Mouse (Mus musculus) brain, adult 2 months (tissue): ENCODE measurements around the gene Ndufv1.
"Not testable (repeated sequence)": the region's sequence is repeated elsewhere in the genome, so short reads cannot be mapped to it uniquely, and the experiment has no call there.

Experiments
- DNase-seq: peaks from one replicate; pipeline ENCODE4 v3.0.0; 2011; ENCODE audit warnings: low read depth, low spot score

The Ndufv1 gene

DNA sequence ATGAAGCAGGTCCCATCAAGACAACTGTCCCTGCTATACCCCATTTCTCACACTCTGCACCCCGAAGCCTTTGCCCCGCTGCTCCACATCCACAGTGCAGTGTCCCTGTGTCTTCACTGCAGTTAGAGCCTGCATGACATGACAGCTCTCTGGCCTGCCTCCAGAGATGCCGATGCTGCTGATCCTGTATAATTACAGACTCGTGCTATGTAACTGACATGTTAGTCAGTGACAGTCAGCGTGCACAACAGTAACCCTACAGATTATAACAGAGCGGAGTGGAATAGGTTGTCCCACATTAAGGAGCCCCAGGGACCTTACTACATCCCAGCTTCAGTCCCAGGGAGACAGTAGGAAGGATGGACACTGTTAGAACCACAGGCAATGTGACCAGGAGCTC is 38.0 kb downstream of the Ndufv1 start:
- DNase-seq, result not testable (repeated sequence)

DNA sequence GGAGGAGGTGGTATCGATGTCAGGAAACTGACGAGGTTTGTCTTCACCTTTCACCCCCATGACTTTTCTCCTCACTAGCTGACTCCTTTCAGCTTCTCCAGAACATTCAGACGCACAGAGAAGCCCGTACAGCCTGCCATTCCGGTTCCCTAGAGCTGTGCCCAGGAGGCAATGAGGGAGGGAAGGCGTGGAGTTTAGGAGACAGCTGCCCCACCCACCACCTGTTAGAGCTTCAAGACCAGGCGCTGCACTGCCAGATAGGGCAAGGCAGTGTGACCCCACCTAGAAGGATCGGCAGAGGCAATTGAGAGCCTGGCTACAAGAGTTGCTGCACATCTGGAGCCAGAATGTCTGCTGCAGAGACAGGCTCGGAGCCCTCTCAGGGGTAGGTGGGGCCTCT is 40.4 kb downstream of the Ndufv1 start, which contains the start of gene Aldh3b2:
Gene Aldh3b2, plus strand, starts transcription at position 100 of the 400 bp plus-strand sequence.
- no peak for DNase-seq

DNA sequence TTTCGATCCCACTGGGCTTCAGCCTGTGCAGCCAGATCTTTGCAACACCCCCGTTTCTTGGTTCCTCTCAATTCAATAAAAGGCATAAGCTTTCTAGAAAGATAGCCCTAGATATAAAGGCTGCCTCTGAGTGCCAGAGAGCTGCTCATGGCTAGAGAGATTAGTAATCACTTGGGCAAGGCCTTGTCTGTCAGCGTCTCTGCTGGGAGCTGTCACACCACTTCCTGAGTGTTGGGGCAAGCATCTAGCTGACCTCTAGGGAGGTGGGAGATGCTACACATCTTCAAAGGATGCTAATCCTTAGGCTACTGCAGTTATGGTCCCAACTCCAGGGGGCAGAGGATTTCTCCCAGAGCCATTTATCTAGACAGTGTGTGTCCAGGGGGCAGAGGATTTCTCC is 45.3 kb downstream of the Ndufv1 start:
- DNase-seq, result no peak

DNA sequence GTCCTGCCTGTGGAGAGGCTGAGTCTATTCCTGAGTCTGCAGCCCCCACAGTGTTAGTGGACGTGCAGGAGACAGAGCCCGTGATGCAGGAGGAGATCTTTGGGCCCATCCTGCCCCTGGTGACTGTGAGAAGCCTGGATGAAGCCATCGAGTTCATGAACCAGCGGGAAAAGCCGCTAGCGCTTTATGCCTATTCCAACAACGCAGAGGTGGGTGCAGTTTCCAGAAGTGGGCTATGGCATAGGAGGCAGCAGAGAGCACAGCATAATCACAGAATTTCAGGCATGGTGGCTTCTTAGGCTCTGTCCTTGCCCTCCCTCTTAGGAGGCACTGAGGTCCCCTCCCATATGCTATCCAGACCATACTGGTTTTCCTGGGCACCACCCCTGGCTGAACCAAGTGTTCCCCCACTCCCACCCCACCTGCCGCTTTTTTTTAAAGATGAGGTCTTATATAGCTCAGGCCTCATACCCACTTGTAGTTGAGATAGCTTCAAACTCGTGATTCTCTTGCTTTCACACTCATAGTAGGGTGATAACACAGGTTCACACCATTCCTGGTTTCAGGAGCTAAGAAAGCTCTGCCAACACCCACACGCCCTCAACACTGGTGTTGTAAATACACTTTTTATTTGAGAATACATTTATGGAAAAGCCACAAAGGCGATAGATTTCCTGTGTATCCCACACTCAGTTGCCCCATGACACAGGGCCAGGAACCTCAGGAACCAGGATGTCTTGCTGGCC is 46.1 kb downstream of the Ndufv1 start:
- DNase-seq, result peak; percentile 56

DNA sequence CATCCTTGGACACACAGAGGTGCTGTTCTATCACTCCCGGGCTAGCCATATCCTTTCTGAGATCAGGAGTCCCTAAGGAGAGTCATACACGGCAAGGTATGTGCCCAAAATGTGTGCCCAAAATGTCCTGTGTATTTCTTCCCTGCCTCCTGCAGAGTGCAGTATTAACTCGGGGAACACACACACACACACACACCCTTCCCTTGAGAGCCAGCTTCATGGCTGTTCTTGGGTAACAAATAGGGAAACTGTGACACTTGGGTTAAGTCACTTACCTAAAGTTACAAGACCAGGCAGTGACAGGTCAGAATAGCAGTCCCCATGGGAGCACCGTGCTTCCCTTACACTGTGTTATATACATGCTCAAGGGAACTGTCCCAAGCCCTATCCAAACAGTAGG is 48.6 kb downstream of the Ndufv1 start:
- no peak for DNase-seq

DNA sequence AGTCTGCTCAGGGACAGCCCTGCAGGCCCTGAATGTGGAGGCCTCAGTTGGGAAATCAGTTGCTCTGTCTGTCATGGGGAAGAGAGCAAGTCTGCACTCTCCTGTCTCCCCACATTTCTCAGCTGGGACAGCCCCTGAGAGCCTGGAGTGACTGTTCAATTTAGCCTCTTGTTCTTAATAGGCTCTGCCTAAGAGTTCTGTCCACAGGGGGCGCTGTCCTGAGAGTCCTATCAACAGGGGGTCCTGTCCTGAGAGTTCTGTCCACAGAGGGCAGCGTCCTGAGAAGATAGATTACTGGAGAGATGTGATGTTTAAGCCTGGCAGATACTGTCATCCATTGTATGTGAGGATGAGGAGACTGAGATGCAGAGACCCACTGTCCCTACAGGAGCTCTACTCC is 50.1 kb downstream of the Ndufv1 start:
- peak; percentile 22 for DNase-seq

DNA sequence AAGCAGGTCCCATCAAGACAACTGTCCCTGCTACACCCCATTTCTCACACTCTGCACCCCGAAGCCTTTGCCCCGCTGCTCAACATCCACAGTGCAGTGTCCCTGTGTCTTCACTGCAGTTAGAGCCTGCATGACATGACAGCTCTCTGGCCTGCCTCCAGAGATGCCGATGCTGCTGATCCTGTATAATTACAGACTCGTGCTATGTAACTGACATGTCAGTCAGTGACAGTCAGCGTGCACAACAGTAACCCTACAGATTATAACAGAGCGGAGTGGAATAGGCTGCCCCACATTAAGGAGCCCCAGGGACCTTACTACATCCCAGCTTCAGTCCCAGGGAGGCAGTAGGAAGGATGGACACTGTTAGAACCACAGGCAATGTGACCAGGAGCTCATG is 50.8 kb downstream of the Ndufv1 start:
- not testable (repeated sequence) for DNase-seq

DNA sequence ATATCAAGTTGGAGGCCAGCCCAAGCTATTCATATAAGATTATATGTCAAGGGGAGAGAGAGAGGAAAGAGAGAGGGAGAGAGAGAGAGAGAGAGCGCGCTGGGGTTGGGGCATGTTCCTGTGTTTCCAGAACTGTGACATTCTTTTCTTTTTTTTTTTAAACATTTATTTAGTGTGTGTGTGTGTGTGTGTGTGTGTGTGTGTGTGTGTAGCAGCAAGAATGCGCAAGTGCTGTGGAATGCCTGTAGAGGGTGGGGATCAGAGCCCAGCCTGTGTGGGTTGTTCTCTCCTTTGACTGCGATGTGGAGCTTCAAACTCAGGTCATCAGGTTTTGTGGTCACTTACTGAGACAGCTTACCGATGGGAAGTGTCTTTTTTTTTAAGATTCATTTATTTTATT is 52.4 kb downstream of the Ndufv1 start:
- no peak for DNase-seq

DNA sequence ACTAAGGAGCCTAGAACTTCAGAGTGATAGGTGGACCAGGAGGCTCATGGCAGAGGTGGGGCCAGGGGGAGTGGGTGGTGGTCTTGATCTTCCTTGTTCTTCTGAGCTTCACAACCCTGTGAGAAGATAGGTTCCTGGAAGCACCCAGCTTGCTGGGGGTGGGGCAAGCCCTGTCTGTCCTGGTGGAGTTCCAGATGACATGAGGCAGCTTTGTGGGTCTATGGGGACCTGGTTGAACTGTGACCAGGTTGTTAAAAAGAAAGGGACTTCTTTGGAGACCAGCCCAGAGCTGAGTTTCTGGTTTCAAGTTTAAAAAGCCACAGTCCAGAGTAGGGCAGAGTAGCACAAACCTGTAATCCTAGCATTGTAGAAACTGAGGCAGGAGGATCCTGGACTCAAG is 53.6 kb downstream of the Ndufv1 start:
- DNase-seq, result no peak

DNA sequence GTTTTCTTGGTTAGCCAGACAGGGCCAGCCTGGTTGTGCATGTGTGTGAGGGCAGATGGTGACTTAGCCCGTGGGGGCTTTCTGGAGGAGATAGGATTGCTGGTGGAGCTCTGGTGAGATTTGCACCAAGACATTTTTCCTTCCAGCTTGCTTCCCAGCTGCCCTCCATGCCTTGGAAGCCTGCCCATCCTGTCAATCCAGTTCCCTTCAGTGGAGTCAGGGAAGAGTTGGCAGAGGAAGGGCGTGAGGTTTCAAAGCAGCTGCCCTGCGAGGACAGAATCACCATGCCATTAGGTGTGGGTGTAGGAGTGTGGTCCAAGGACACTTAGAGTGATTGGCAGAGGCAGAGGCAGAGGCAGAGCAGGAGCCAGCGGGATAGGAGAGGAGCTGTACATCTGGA is 54.1 kb downstream of the Ndufv1 start, which contains the start of gene Aldh3b3:
Gene Aldh3b3, plus strand, starts transcription at position 176 of the 400 bp plus-strand sequence.
- peak; percentile 22 for DNase-seq
